Mouse (Mus musculus): Measurements from ENCODE around the gene Brf1. TPM values are rescaled to one million over a fixed set of nuclear protein-coding genes. Genes with fewer than 3 reads are reported as not detected.

Brf1 gene
- polyA plus RNA-seq, 2 experiments from 2014 or later = 24.7 to 25.0 TPM

- peak; percentile 94 for ATAC-seq
Observed at GRCm38 (mm10) chr12:112976371-112977073, 24.0 kb downstream of the Brf1 start, which contains the start of gene Btbd6. Btbd6 (plus strand) TSS chr12:112976482.

GRCm38 (mm10) chr12:112974736-112975135, 25.8 kb downstream of the Brf1 start:
- ATAC-seq = no peak

- ATAC-seq = no peak
Observed at GRCm38 (mm10) chr12:112969616-112970015, 30.9 kb downstream of the Brf1 start.

- ATAC-seq = no peak
Observed at GRCm38 (mm10) chr12:112968943-112969342, 31.6 kb downstream of the Brf1 start.

- no peak for ATAC-seq
Observed at GRCm38 (mm10) chr12:112965783-112966182, 34.7 kb downstream of the Brf1 start.

GRCm38 (mm10) chr12:112961872-112962271, 38.6 kb downstream of the Brf1 start:
- no peak for ATAC-seq

GRCm38 (mm10) chr12:112961428-112961827, 39.1 kb downstream of the Brf1 start:
- ATAC-seq = no peak

GRCm38 (mm10) chr12:112959421-112959820, 41.1 kb downstream of the Brf1 start:
- peak; percentile 91 for ATAC-seq

- peak; percentile 44 for ATAC-seq
Observed at GRCm38 (mm10) chr12:112958303-112958702, 42.2 kb downstream of the Brf1 start.

- peak; percentile 50 for ATAC-seq
Observed at GRCm38 (mm10) chr12:112955800-112956199, 44.7 kb downstream of the Brf1 start.

GRCm38 (mm10) chr12:112952926-112953565, 47.5 kb downstream of the Brf1 start:
- no peak for ATAC-seq

- no peak for ATAC-seq
Observed at GRCm38 (mm10) chr12:112952433-112952832, 48.1 kb downstream of the Brf1 start.

- no peak for ATAC-seq
Observed at GRCm38 (mm10) chr12:112951150-112951842, 49.2 kb downstream of the Brf1 start.

- ATAC-seq = no peak
Observed at GRCm38 (mm10) chr12:112950761-112951129, 49.8 kb downstream of the Brf1 start.

- ATAC-seq = peak; percentile 75
Observed at GRCm38 (mm10) chr12:112950040-112950760, 50.3 kb downstream of the Brf1 start.

GRCm38 (mm10) chr12:112947307-112947706, 53.2 kb downstream of the Brf1 start:
- ATAC-seq = no peak

GRCm38 (mm10) chr12:112943669-112944068, 56.8 kb downstream of the Brf1 start:
- ATAC-seq = no peak

- ATAC-seq = peak; percentile 80
Observed at GRCm38 (mm10) chr12:112941776-112942713, 58.5 kb downstream of the Brf1 start, which contains the start of gene Nudt14. Nudt14 (minus strand) TSS chr12:112942124.

GRCm38 (mm10) chr12:112941156-112941775, 59.2 kb downstream of the Brf1 start:
- no peak for ATAC-seq

GRCm38 (mm10) chr12:112940710-112941109, 59.8 kb downstream of the Brf1 start:
- ATAC-seq = no peak

GRCm38 (mm10) chr12:112940238-112940637, 60.3 kb downstream of the Brf1 start:
- ATAC-seq = no peak
